Mouse (Mus musculus) right cerebral cortex, postnatal 14 days (tissue): ENCODE results near the gene Nphs1.
"Not testable (repeated sequence)": the region's sequence is repeated elsewhere in the genome, so short reads cannot be mapped to it uniquely, and the experiment has no call there.

Experiments used
- DNase-seq: peaks from one replicate; pipeline ENCODE4 v3.0.0; 2022

Gene Nphs1

GRCm38 (mm10) chr7:30493401-30493931 lies 35.4 kb downstream of the Nphs1 start, which contains the start of gene Prodh2:
Gene Prodh2, plus strand, starts transcription at chr7:30493622.
- no peak for DNase-seq

GRCm38 (mm10) chr7:30495506-30496042 lies 37.5 kb downstream of the Nphs1 start:
- not testable (repeated sequence) for DNase-seq

- DNase-seq, result not testable (repeated sequence)
Observed at GRCm38 (mm10) chr7:30501159-30501558, 43.0 kb downstream of the Nphs1 start.

- DNase-seq, result no peak
Observed at GRCm38 (mm10) chr7:30508061-30508460, 49.9 kb downstream of the Nphs1 start.

- no peak for DNase-seq
Observed at GRCm38 (mm10) chr7:30515003-30515760, 57.1 kb downstream of the Nphs1 start.

- no peak for DNase-seq
Observed at GRCm38 (mm10) chr7:30518325-30518724, 60.2 kb downstream of the Nphs1 start.

- no peak for DNase-seq
Observed at GRCm38 (mm10) chr7:30520396-30520795, 62.3 kb downstream of the Nphs1 start.

- DNase-seq, result no peak
Observed at GRCm38 (mm10) chr7:30520856-30521255, 62.7 kb downstream of the Nphs1 start.

- no peak for DNase-seq
Observed at GRCm38 (mm10) chr7:30522871-30523270, 64.8 kb downstream of the Nphs1 start.

GRCm38 (mm10) chr7:30524487-30524886 lies 66.4 kb downstream of the Nphs1 start:
- no peak for DNase-seq

- DNase-seq, result no peak
Observed at GRCm38 (mm10) chr7:30525954-30526353, 67.8 kb downstream of the Nphs1 start.

GRCm38 (mm10) chr7:30526399-30526798 lies 68.3 kb downstream of the Nphs1 start:
- no peak for DNase-seq

- no peak for DNase-seq
Observed at GRCm38 (mm10) chr7:30526981-30527380, 68.9 kb downstream of the Nphs1 start.

GRCm38 (mm10) chr7:30531291-30531815 lies 73.2 kb downstream of the Nphs1 start:
- DNase-seq, result no peak

GRCm38 (mm10) chr7:30532931-30533330 lies 74.8 kb downstream of the Nphs1 start:
- no peak for DNase-seq

GRCm38 (mm10) chr7:30533941-30534632 lies 76.0 kb downstream of the Nphs1 start:
- no peak for DNase-seq

GRCm38 (mm10) chr7:30534633-30535577 lies 76.8 kb downstream of the Nphs1 start, which contains the start of gene Arhgap33:
Gene Arhgap33, minus strand, starts transcription at chr7:30535060.
- DNase-seq, result peak; percentile 97
